Mouse (Mus musculus): Measurements from ENCODE around the gene Zfp574. TPM values are rescaled to one million over a fixed set of nuclear protein-coding genes. Genes with fewer than 3 reads are reported as not detected.

Zfp574 gene
- total and polyA plus RNA-seq, 3 experiments = 16.3 to 30.2 TPM; not detected in 1

DNA sequence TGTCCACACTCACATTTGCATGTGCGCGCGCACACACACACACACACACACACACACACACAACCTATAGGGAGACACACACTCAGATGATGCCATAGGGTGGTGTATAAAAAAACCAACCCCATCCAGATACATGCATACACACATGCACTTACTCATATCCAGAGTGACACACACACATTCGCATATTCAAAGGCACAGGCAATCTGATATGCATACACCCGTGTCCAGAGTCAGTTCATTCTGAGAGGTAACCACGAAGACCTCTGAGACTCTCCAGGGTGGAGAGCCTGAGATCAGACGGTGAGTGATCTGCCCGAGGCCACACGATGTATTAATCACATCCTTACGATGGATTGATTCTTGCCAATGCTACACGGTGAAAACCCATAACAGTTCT, 58.2 kb downstream of the Zfp574 start:
- Histone ChIP-seq H3K36me3 (ENCODE audit: control insufficient read depth in 1 of 2, insufficient read depth in 2 of 2, low read length in 2 of 2) (no peaks in the 10 kb centered on the region), H3K9me3 (replicated peaks; ENCODE audit: insufficient read depth, low read length) (no peaks in the 10 kb centered on the region), H3K4me1 (ENCODE audit: control insufficient read depth in 1 of 2, insufficient read depth in 2 of 2, low read length in 2 of 2) (peaks cover 0 to 7% of the 10 kb centered on the region in 2 experiments; a peak in 1 of 4 replicates), H3K79me2 (ENCODE audit: control insufficient read depth, insufficient read depth, low read length, poor library complexity) (no peaks in the 10 kb centered on the region), H3K9ac (ENCODE audit: control insufficient read depth, low read depth, low read length, poor library complexity, severe bottlenecking) (no peak overlapping the region), H3K27ac (ENCODE audit: control insufficient read depth, low read depth, low read length) (no peak overlapping the region), H3K27me3 (ENCODE audit: control insufficient read depth in 1 of 2, insufficient read depth in 2 of 2, low read length in 2 of 2) (no peaks in the 10 kb centered on the region), H3K4me3 (ENCODE audit: control insufficient read depth in 1 of 2, insufficient read depth in 1 of 2, low read depth in 2 of 2, low read length in 2 of 2) (no peak overlapping the region)
- DNase-seq (ENCODE audit: low read depth, low spot score) = no peak
- TF ChIP-seq POLR2AphosphoS5 (IDR thresholded peaks at IDR 0.05; ENCODE audit: borderline replicate concordance, low read depth, low read length) (no peak), JUND (IDR thresholded peaks at IDR 0.05; ENCODE audit: low read depth, low read length) (no peak), CHD1 (IDR thresholded peaks at IDR 0.05; ENCODE audit: low read depth, low read length) (no peak), MXI1 (IDR thresholded peaks at IDR 0.05; ENCODE audit: low read depth, low read length) (no peak), RAD21 (IDR thresholded peaks at IDR 0.05; ENCODE audit: low read depth, low read length) (no peak), MAX (IDR thresholded peaks at IDR 0.05; ENCODE audit: low read length) (no peak), GATA1 (IDR thresholded peaks at IDR 0.05; ENCODE audit: low read depth, low read length) (no peak), NRF1 (IDR thresholded peaks at IDR 0.05; ENCODE audit: insufficient read depth, low read depth, low read length, poor library complexity, severe bottlenecking) (no peak), TCF12 (IDR thresholded peaks at IDR 0.05; ENCODE audit: low read depth, low read length) (no peak), ELF1 (IDR thresholded peaks at IDR 0.05; ENCODE audit: low read depth, low read length) (no peak), MAZ (IDR thresholded peaks at IDR 0.05; ENCODE audit: low read depth, low read length) (no peak), KAT2A (conservative IDR thresholded peaks at IDR 0.05; ENCODE audit: low read depth, low read length) (no peak)

DNA sequence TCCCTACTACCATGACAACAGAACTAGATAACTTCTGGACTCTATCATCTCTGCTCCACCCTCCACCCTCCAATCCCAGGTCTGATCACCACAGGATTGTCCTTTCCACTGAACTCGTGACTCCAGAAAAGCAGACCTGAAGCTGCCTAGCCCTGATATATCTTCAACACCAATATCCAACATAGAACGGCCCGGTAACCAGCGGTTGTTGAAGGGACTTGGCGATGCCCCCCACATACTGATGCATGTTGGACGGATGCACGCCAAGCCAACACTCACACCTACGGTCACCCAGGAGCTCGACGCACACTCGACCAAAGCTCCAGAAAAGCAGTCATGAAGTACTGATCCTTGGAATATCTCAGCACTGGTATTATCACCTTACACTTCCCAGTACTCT, 58.9 kb downstream of the Zfp574 start:
- Histone ChIP-seq H3K27me3 (ENCODE audit: control insufficient read depth in 1 of 2, insufficient read depth in 2 of 2, low read length in 2 of 2) (no peaks in the 10 kb centered on the region), H3K4me3 (ENCODE audit: control insufficient read depth in 1 of 2, insufficient read depth in 1 of 2, low read depth in 2 of 2, low read length in 2 of 2) (no peak overlapping the region), H3K79me2 (ENCODE audit: control insufficient read depth, insufficient read depth, low read length, poor library complexity) (no peaks in the 10 kb centered on the region), H3K9me3 (replicated peaks; ENCODE audit: insufficient read depth, low read length) (no peaks in the 10 kb centered on the region), H3K36me3 (ENCODE audit: control insufficient read depth in 1 of 2, insufficient read depth in 2 of 2, low read length in 2 of 2) (no peaks in the 10 kb centered on the region), H3K27ac (ENCODE audit: control insufficient read depth, low read depth, low read length) (no peak overlapping the region), H3K4me1 (ENCODE audit: control insufficient read depth in 1 of 2, insufficient read depth in 2 of 2, low read length in 2 of 2) (peaks cover 0 to 7% of the 10 kb centered on the region in 2 experiments; a peak in 1 of 4 replicates), H3K9ac (ENCODE audit: control insufficient read depth, low read depth, low read length, poor library complexity, severe bottlenecking) (no peak overlapping the region)
- DNase-seq (ENCODE audit: low read depth, low spot score) = no peak
- TF ChIP-seq SMC3 (IDR thresholded peaks at IDR 0.05; ENCODE audit: low read depth, low read length) (no peak), NRF1 (IDR thresholded peaks at IDR 0.05; ENCODE audit: insufficient read depth, low read depth, low read length, poor library complexity, severe bottlenecking) (no peak), E2F4 (IDR thresholded peaks at IDR 0.05; ENCODE audit: borderline replicate concordance, low read depth, low read length) (no peak), CHD1 (IDR thresholded peaks at IDR 0.05; ENCODE audit: low read depth, low read length) (no peak), RAD21 (IDR thresholded peaks at IDR 0.05; ENCODE audit: low read depth, low read length) (no peak), MAZ (IDR thresholded peaks at IDR 0.05; ENCODE audit: low read depth, low read length) (no peak), MAX (IDR thresholded peaks at IDR 0.05; ENCODE audit: low read length) (no peak), GATA1 (IDR thresholded peaks at IDR 0.05; ENCODE audit: low read depth, low read length) (no peak), JUND (IDR thresholded peaks at IDR 0.05; ENCODE audit: low read depth, low read length) (no peak), SIN3A (IDR thresholded peaks at IDR 0.05; ENCODE audit: low read length) (no peak), ZC3H11A (IDR thresholded peaks at IDR 0.05; ENCODE audit: low read depth, low read length) (no peak), ZKSCAN1 (IDR thresholded peaks at IDR 0.05; ENCODE audit: low read depth, low read length) (no peak), CHD2 (IDR thresholded peaks at IDR 0.05; ENCODE audit: low read length) (no peak)

Measured in MEL (cell line).